Mouse (Mus musculus) lung, adult 2 months (tissue): Measurements from ENCODE around the gene Gpr19.

Source experiments
- CTCF ChIP-seq: fragments of 200-500 bp; IDR thresholded peaks from 2 replicates; pipeline ENCODE4 v1.5.1; 2011; ENCODE audit warnings: mild to moderate bottlenecking, low read length, control low read depth; ENCODE audit not compliant: insufficient read depth
- POLR2A ChIP-seq: fragments of 200-500 bp; IDR thresholded peaks from 2 replicates; pipeline ENCODE4 v1.6.1; 2011; ENCODE audit warnings: low read depth, mild to moderate bottlenecking, control low read depth, low read length, borderline replicate concordance; ENCODE audit errors: extremely low read depth

DNA sequence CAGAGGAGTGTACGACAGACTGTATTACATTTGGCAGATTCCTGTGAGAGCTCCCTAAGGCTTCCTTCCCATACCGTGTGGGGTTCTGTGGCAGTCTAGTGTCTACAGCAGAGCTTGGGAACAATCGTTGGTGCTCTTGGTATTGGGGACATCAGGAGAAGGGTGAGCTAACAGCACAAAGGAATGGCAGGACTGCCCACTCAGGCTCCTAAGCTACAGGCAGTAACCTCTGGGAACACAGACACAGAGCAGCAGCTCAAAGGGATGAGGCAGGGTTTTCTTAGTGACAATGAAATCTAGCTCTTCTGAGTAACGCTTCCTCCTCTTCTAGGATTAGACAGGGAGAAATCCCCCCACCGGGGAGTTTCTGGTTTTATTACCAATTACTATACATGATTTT is 11.4 kb downstream of the Gpr19 start:
- TF ChIP-seq POLR2A (no peak), CTCF (no peak)
